Mouse (Mus musculus) left cerebral cortex, postnatal 36 days (tissue): ENCODE results near the gene Fank1. TPM values are rescaled to one million over a fixed set of nuclear protein-coding genes. Genes with fewer than 3 reads are reported as not detected.

ENCODE experiments used
- DNase-seq, 2 experiments: peaks; one replicate each; pipeline ENCODE4 v3.0.0; 2021 to 2022; ENCODE audit warnings: low spot score in 2 of 2, mixed read lengths in 1 of 2
- intact Hi-C: fragments of 180-260 bp; cut with DNase I; formaldehyde crosslinking; loops from one replicate; pipeline ENCODE4 v1.15.1; 2025
- total RNA-seq, 2 experiments: library from RNA; stranded (reverse); gene quantifications; 2 replicates each; pipeline ENCODE4 v1.2.3; 2021

Fank1 gene
- total RNA-seq, 2 experiments from 2014 or later, result 3.8 to 4.3 TPM

- intact Hi-C loops, result no loop called here
These were observed 11.3 kb upstream of the Fank1 start for GRCm38 (mm10) chr7:133765240-133765848.

GRCm38 (mm10) chr7:133765849-133766243 lies 10.8 kb upstream of the Fank1 start:
- peak; percentile 49 to 61 for DNase-seq
- intact Hi-C loops, result no loop called here

More at GRCm38 (mm10) chr7:133765240-133765848, 11.3 kb upstream of the Fank1 start:
- no peak for DNase-seq

GRCm38 (mm10) chr7:133768027-133768426 lies 8.6 kb upstream of the Fank1 start:
- intact Hi-C loops, result no loop called here

GRCm38 (mm10) chr7:133768517-133768916 lies 8.1 kb upstream of the Fank1 start:
- DNase-seq, result peak in 1 of 2 experiments; percentile 30
- intact Hi-C loops, result no loop called here

More at GRCm38 (mm10) chr7:133768027-133768426, 8.6 kb upstream of the Fank1 start:
- DNase-seq, result no peak

GRCm38 (mm10) chr7:133775179-133775578 lies 1.5 kb upstream of the Fank1 start:
- DNase-seq, result no peak
- intact Hi-C loops, result loop anchor here (5.0 kb wide), 1 partner anchor 53 kb away; no protein-coding TSS in a partner anchor

- intact Hi-C loops, result loop anchor here (5.0 kb wide), 1 partner anchor 54 kb away; no protein-coding TSS in a partner anchor
- peak; percentile 27 to 29 for DNase-seq
These were observed 650 bp upstream of the Fank1 start for GRCm38 (mm10) chr7:133775796-133776625.

GRCm38 (mm10) chr7:133781583-133781982 lies 4.9 kb downstream of the Fank1 start:
- intact Hi-C loops, result loop anchor here (5.0 kb wide), 1 partner anchor 74 kb away; the partner anchor contains the start of gene Bccip
- DNase-seq, result no peak

GRCm38 (mm10) chr7:133781991-133782390 lies 5.3 kb downstream of the Fank1 start:
- intact Hi-C loops, result loop anchor here (5.0 kb wide), 1 partner anchor 75 kb away; the partner anchor contains the start of gene Bccip
- no peak for DNase-seq

- peak; percentile 39 to 47 for DNase-seq
- intact Hi-C loops, result loop anchor here (5.0 kb wide), 1 partner anchor 76 kb away; the partner anchor contains the start of gene Bccip
These were observed 6.2 kb downstream of the Fank1 start, which contains the start of gene Dhx32 for GRCm38 (mm10) chr7:133782717-133783435. Gene Dhx32 (minus strand): TSS chr7:133782726.

- intact Hi-C loops, result no loop called here
- DNase-seq, result no peak
These were observed 10.9 kb downstream of the Fank1 start for GRCm38 (mm10) chr7:133787571-133787970.

- DNase-seq, result no peak
- intact Hi-C loops, result no loop called here
These were observed 11.5 kb downstream of the Fank1 start for GRCm38 (mm10) chr7:133788147-133788546.

GRCm38 (mm10) chr7:133790171-133790570 lies 13.5 kb downstream of the Fank1 start:
- DNase-seq, result no peak
- intact Hi-C loops, result no loop called here

GRCm38 (mm10) chr7:133790608-133791229 lies 14.1 kb downstream of the Fank1 start:
- intact Hi-C loops, result no loop called here
- DNase-seq, result no peak

- DNase-seq, result no peak
- intact Hi-C loops, result no loop called here
These were observed 16.1 kb downstream of the Fank1 start for GRCm38 (mm10) chr7:133792771-133793170.

GRCm38 (mm10) chr7:133793248-133794131 lies 16.8 kb downstream of the Fank1 start:
- intact Hi-C loops, result no loop called here
- DNase-seq, result peak; percentile 17 to 18

- no peak for DNase-seq
- intact Hi-C loops, result no loop called here
These were observed 18.1 kb downstream of the Fank1 start for GRCm38 (mm10) chr7:133794720-133795119.

- DNase-seq, result no peak
- intact Hi-C loops, result no loop called here
These were observed 23.3 kb downstream of the Fank1 start for GRCm38 (mm10) chr7:133799928-133800327.

GRCm38 (mm10) chr7:133801823-133802222 lies 25.2 kb downstream of the Fank1 start:
- intact Hi-C loops, result no loop called here
- DNase-seq, result no peak
